Mouse (Mus musculus) C2C12 (cell line): ENCODE measurements around the gene Fez1. TPM values are rescaled to one million over a fixed set of nuclear protein-coding genes. Genes with fewer than 3 reads are reported as not detected.

Source experiments
- H3K27me3 ChIP-seq: one replicate; pipeline ENCODE4 v1.6.1; 2011; ENCODE audit not compliant: control insufficient read depth, insufficient read depth, insufficient read length
- H3K36me3 ChIP-seq: one replicate; pipeline ENCODE4 v1.6.1; 2011; ENCODE audit not compliant: control insufficient read depth, insufficient read depth
- H3K4me3 ChIP-seq: one replicate; pipeline ENCODE4 v1.5.1; 2011; ENCODE audit warnings: mild to moderate bottlenecking, control low read depth; ENCODE audit not compliant: poor library complexity, insufficient read depth, severe bottlenecking
- H3K79me2 ChIP-seq: one replicate; pipeline ENCODE4 v1.6.1; 2011; ENCODE audit not compliant: control insufficient read depth, insufficient read depth
- H3K79me3 ChIP-seq: one replicate; pipeline ENCODE4 v1.6.1; 2011; ENCODE audit warnings: low read depth, control low read depth
- H3ac ChIP-seq: one replicate; pipeline ENCODE3; 2011; ENCODE audit warnings: low read depth; ENCODE audit not compliant: control insufficient read depth, insufficient read length
- CEBPB ChIP-seq: IDR thresholded peaks from one replicate; pipeline ENCODE4 v1.6.1; 2011; ENCODE audit warnings: low read depth, mild to moderate bottlenecking, control low read depth, moderate library complexity
- CTCF ChIP-seq: IDR thresholded peaks from one replicate; pipeline ENCODE4 v1.5.1; 2011; ENCODE audit not compliant: control insufficient read depth, insufficient read depth, insufficient read length
- FOSL1 ChIP-seq: IDR thresholded peaks from one replicate; pipeline ENCODE4 v1.8.0; 2011; ENCODE audit warnings: mild to moderate bottlenecking, low read length; ENCODE audit not compliant: poor library complexity, insufficient read depth, severe bottlenecking
- MAX ChIP-seq: IDR thresholded peaks from one replicate; pipeline ENCODE4 v1.6.1; 2011; ENCODE audit warnings: mild to moderate bottlenecking, control low read depth
- MYOD1 ChIP-seq: IDR thresholded peaks from one replicate; pipeline ENCODE4 v1.6.1; 2011; ENCODE audit warnings: low read depth; ENCODE audit not compliant: control insufficient read depth, insufficient read length
- MYOG ChIP-seq: IDR thresholded peaks from one replicate; pipeline ENCODE4 v1.6.1; 2011; ENCODE audit not compliant: control insufficient read depth, insufficient read length; ENCODE audit errors: extremely low read depth
- USF1 ChIP-seq: IDR thresholded peaks from one replicate; pipeline ENCODE4 v1.6.1; 2011; ENCODE audit warnings: low read depth, mild to moderate bottlenecking, control low read depth, moderate library complexity
- polyA plus RNA-seq: library from polyadenylated mRNA; unstranded; fragments of >200 nt; fragmentation: generic; extraction: Trizol; gene quantifications from one replicate; pipeline ENCODE4 v1.2.1, GENCODE M21; 2012; ENCODE audit warnings: missing spikeins

Gene Fez1
- polyA plus RNA-seq, 1 experiment: 0.32 TPM

- TF ChIP-seq FOSL1 (no peak), CEBPB (no peak), CTCF (no peak), MAX (no peak)
- Histone ChIP-seq H3K79me3 (no peaks in the 10 kb centered on the region), H3K27me3 (peaks cover 3% of the 10 kb centered on the region), H3K79me2 (no peaks in the 10 kb centered on the region), H3K36me3 (no peaks in the 10 kb centered on the region), H3K4me3 (no peak overlapping the region), H3ac (no peak overlapping the region)
Measured at GRCm38 (mm10) chr9:36826612-36827363, 5.1 kb downstream of the Fez1 start.

GRCm38 (mm10) chr9:36831401-36831800, 9.7 kb downstream of the Fez1 start:
- Histone ChIP-seq H3ac (no peak overlapping the region), H3K27me3 (peaks cover 10% of the 10 kb centered on the region), H3K79me2 (no peaks in the 10 kb centered on the region), H3K79me3 (no peaks in the 10 kb centered on the region), H3K36me3 (no peaks in the 10 kb centered on the region), H3K4me3 (no peak overlapping the region)
- no peak for TF ChIP-seq FOSL1
- TF ChIP-seq USF1: no peak
- TF ChIP-seq CTCF: no peak
- TF ChIP-seq MYOD1: no peak
- TF ChIP-seq MYOG: no peak
- TF ChIP-seq CEBPB: no peak
- no peak for TF ChIP-seq MAX

GRCm38 (mm10) chr9:36832529-36832928, 10.9 kb downstream of the Fez1 start:
- Histone ChIP-seq H3K4me3 (no peak overlapping the region), H3K79me2 (no peaks in the 10 kb centered on the region)
- no peak for TF ChIP-seq MYOD1

GRCm38 (mm10) chr9:36833043-36833881, 11.6 kb downstream of the Fez1 start:
- H3K36me3 ChIP-seq: no peaks in the 10 kb centered on the region
- H3K4me3 ChIP-seq: no peak overlapping the region
- no peak for TF ChIP-seq MYOG
- no peak for TF ChIP-seq CTCF
- no peak for TF ChIP-seq CEBPB
- TF ChIP-seq MYOD1: no peak
- TF ChIP-seq USF1: no peak
- no peak for TF ChIP-seq FOSL1
- TF ChIP-seq MAX: no peak
- H3K27me3 ChIP-seq: peaks cover 10% of the 10 kb centered on the region
- H3K79me3 ChIP-seq: no peaks in the 10 kb centered on the region
- H3ac ChIP-seq: no peak overlapping the region
- no peaks in the 10 kb centered on the region for H3K79me2 ChIP-seq

More at GRCm38 (mm10) chr9:36832529-36832928, 10.9 kb downstream of the Fez1 start:
- Histone ChIP-seq H3K36me3 (no peaks in the 10 kb centered on the region), H3K27me3 (peaks cover 10% of the 10 kb centered on the region), H3ac (no peak overlapping the region), H3K79me3 (no peaks in the 10 kb centered on the region)

- H3K4me3 ChIP-seq: no peak overlapping the region
- peaks cover 10% of the 10 kb centered on the region for H3K27me3 ChIP-seq
- H3K79me3 ChIP-seq: no peaks in the 10 kb centered on the region
- TF ChIP-seq MAX: no peak
- no peak for TF ChIP-seq CTCF
- TF ChIP-seq CEBPB: no peak
- no peak for TF ChIP-seq FOSL1
- no peak for TF ChIP-seq MYOD1
- no peak for TF ChIP-seq MYOG
- no peak for TF ChIP-seq USF1
- H3K79me2 ChIP-seq: no peaks in the 10 kb centered on the region
- H3K36me3 ChIP-seq: no peaks in the 10 kb centered on the region
- H3ac ChIP-seq: no peak overlapping the region
Measured at GRCm38 (mm10) chr9:36833914-36834313, 12.2 kb downstream of the Fez1 start.
